Mouse (Mus musculus) myocyte (in vitro differentiated cells): ENCODE measurements around the gene Gpnmb. TPM values are rescaled to one million over a fixed set of nuclear protein-coding genes. Genes with fewer than 3 reads are reported as not detected.
A peak's percentile ranks its signal among the peaks of the same experiment; 100 is the strongest.

Experiments used
- H3K27me3 ChIP-seq: one replicate; pipeline ENCODE4 v1.6.1; 2011; ENCODE audit not compliant: control insufficient read depth, insufficient read depth, insufficient read length
- H3K36me3 ChIP-seq: one replicate; pipeline ENCODE4 v1.6.1; 2011; ENCODE audit not compliant: control insufficient read depth, insufficient read depth
- H3K4me2 ChIP-seq: one replicate; pipeline ENCODE4 v1.6.1; 2011; ENCODE audit warnings: low read depth, control low read depth
- H3K4me3 ChIP-seq: one replicate; pipeline ENCODE4 v1.5.1; 2011; ENCODE audit warnings: mild to moderate bottlenecking, control low read depth, moderate library complexity
- H3K79me2 ChIP-seq: one replicate; pipeline ENCODE4 v1.6.1; 2011; ENCODE audit not compliant: control insufficient read depth, insufficient read depth
- H3ac ChIP-seq: one replicate; pipeline ENCODE4 v1.6.1; 2011; ENCODE audit not compliant: control insufficient read depth, insufficient read length
- CEBPB ChIP-seq: IDR thresholded peaks from 2 replicates; pipeline ENCODE4 v1.6.1; 2011; ENCODE audit warnings: mild to moderate bottlenecking, moderate library complexity; ENCODE audit not compliant: poor library complexity, insufficient read depth, severe bottlenecking
- E2F4 ChIP-seq: IDR thresholded peaks from one replicate; pipeline ENCODE4 v1.6.1; 2011; ENCODE audit warnings: mild to moderate bottlenecking, control low read depth, moderate library complexity; ENCODE audit not compliant: insufficient read depth
- MAX ChIP-seq: IDR thresholded peaks from one replicate; pipeline ENCODE4 v1.6.1; 2011; ENCODE audit warnings: low read depth, mild to moderate bottlenecking, control low read depth
- MYOD1 ChIP-seq, 3 experiments: IDR thresholded peaks; one replicate each; pipeline ENCODE4 v1.6.1; 2011; ENCODE audit warnings: control low read depth in 2 of 3, low read depth in 2 of 3, mild to moderate bottlenecking in 2 of 3, moderate library complexity in 1 of 3; ENCODE audit not compliant: insufficient read length in 2 of 3, control insufficient read depth in 1 of 3
- MYOG ChIP-seq, 3 experiments: IDR thresholded peaks; one replicate each; pipeline ENCODE4 v1.6.1; 2011; ENCODE audit warnings: control low read depth in 2 of 3, low read depth in 2 of 3, mild to moderate bottlenecking in 2 of 3; ENCODE audit not compliant: insufficient read length in 2 of 3, control insufficient read depth in 1 of 3, insufficient read depth in 1 of 3
- POLR2A ChIP-seq: IDR thresholded peaks from one replicate; pipeline ENCODE4 v1.6.1; 2011; ENCODE audit warnings: low read depth, mild to moderate bottlenecking, control low read depth, moderate library complexity; ENCODE audit not compliant: insufficient read length
- POLR2AphosphoS2 ChIP-seq: IDR thresholded peaks from one replicate; pipeline ENCODE4 v1.6.1; 2011; ENCODE audit warnings: low read depth, control low read depth; ENCODE audit not compliant: insufficient read length
- REST ChIP-seq: IDR thresholded peaks from one replicate; pipeline ENCODE4 v1.6.1; 2011; ENCODE audit warnings: mild to moderate bottlenecking, control low read depth, moderate library complexity; ENCODE audit not compliant: insufficient read depth, insufficient read length
- SRF ChIP-seq: IDR thresholded peaks from one replicate; pipeline ENCODE4 v1.6.1; 2011; ENCODE audit warnings: low read depth; ENCODE audit not compliant: control insufficient read depth, insufficient read length
- TCF12 ChIP-seq: IDR thresholded peaks from one replicate; pipeline ENCODE4 v1.6.1; 2011; ENCODE audit warnings: mild to moderate bottlenecking, control low read depth; ENCODE audit not compliant: poor library complexity, insufficient read depth, severe bottlenecking
- TCF3 ChIP-seq: IDR thresholded peaks from one replicate; pipeline ENCODE4 v1.6.1; 2011; ENCODE audit warnings: low read depth, control low read depth; ENCODE audit not compliant: insufficient read length
- USF1 ChIP-seq: IDR thresholded peaks from one replicate; pipeline ENCODE4 v1.6.1; 2011; ENCODE audit warnings: low read depth, mild to moderate bottlenecking, control low read depth, moderate library complexity
- polyA plus RNA-seq: library from polyadenylated mRNA; unstranded; fragments of >200 nt; fragmentation: generic; extraction: Trizol; gene quantifications from one replicate; pipeline ENCODE4 v1.2.1, GENCODE M21; 2012; ENCODE audit warnings: missing spikeins

Gpnmb gene
- polyA plus RNA-seq, 1 experiment, result 0.12 TPM

DNA sequence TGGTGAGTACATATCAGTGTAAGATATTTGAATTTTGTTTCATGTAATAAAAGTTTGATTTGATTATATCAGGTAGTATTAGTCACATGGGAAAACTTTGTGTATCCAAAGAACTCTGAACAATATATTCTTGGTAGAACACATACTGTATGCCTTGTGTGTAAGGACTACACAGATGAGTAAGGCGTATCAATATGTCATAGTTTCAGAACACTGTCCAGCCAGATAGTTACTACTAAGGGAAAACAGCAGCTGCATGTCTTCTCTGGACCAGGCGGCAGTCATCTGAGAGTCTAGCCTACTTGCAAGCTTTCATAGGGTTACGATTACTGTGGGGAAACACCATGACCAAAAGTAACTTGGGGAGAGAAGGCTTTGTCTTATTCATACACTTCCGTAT, 46.7 kb downstream of the Gpnmb start:
- H3K79me2 ChIP-seq, result peaks cover 16% of the 10 kb centered on the region
- TF ChIP-seq POLR2AphosphoS2, result no peak
- H3K4me3 ChIP-seq, result no peak overlapping the region
- no peaks in the 10 kb centered on the region for H3K27me3 ChIP-seq
- H3ac ChIP-seq, result no peak overlapping the region
- no peak overlapping the region for H3K4me2 ChIP-seq
- peaks cover 37% of the 10 kb centered on the region for H3K36me3 ChIP-seq

DNA sequence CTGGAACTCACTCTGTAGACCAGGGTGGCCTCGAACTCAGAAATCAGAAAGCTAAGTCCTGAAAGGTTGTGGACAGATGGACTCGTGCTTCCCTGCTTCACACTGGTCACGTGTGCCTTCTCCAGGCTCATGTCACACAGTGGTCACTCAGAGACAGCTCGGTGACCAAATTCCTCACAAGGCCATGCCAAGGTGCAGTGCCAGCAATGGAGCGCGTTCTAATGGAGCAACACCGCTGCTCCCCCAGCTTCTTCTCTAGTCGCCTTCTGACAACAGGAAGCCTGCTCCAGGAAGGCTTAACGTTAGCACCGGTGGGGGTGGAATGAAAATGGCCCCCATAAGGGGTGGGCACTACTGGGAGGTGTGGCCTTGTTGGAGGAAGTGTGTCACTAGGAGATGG, 58.6 kb downstream of the Gpnmb start:
- Histone ChIP-seq H3K79me2 (no peaks in the 10 kb centered on the region), H3K4me2 (no peak overlapping the region), H3K36me3 (peaks cover 6% of the 10 kb centered on the region), H3K4me3 (no peak overlapping the region), H3K27me3 (no peaks in the 10 kb centered on the region), H3ac (no peak overlapping the region)
- TF ChIP-seq REST (no peak), CEBPB (no peak), POLR2AphosphoS2 (no peak), MAX (no peak), TCF3 (no peak), USF1 (no peak), MYOG (IDR thresholded peaks at IDR 0.05; ENCODE audit: control insufficient read depth in 1 of 3, insufficient read depth in 1 of 3, insufficient read length in 2 of 3, low read depth in 2 of 3) (no peak), POLR2A (no peak), TCF12 (no peak), SRF (no peak), MYOD1 (IDR thresholded peaks at IDR 0.05; ENCODE audit: control insufficient read depth in 1 of 3, insufficient read length in 2 of 3, low read depth in 2 of 3) (no peak), E2F4 (no peak)

DNA sequence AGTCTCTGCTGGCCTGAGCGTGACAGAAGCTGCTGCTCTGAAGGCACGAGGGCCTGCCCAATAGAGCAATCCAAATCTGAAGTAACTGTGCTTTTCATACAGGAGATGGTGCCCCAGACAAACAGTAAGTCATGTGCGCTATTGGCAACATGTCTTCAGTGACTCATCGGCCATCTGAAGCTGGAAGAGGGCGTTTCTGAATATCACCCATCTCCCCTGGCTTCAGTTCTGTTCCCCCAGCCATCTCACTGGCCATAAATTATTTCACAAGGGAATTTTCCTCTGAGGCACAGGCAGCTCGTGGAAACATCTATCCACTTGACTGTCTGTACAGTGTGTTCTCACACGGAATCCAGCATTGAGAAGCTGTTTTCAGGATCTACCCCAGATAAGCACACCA, 60.1 kb downstream of the Gpnmb start:
- H3K27me3 ChIP-seq, result no peaks in the 10 kb centered on the region
- TF ChIP-seq MAX (peak; percentile 37), REST (no peak), POLR2AphosphoS2 (peak; percentile 14), USF1 (peak; percentile 76)
- H3K79me2 ChIP-seq, result no peaks in the 10 kb centered on the region
- H3K36me3 ChIP-seq, result peaks cover 5% of the 10 kb centered on the region
- H3K4me3 ChIP-seq, result no peak overlapping the region
- no peak overlapping the region for H3ac ChIP-seq
- peak overlapping the region; percentile 81 for H3K4me2 ChIP-seq

DNA sequence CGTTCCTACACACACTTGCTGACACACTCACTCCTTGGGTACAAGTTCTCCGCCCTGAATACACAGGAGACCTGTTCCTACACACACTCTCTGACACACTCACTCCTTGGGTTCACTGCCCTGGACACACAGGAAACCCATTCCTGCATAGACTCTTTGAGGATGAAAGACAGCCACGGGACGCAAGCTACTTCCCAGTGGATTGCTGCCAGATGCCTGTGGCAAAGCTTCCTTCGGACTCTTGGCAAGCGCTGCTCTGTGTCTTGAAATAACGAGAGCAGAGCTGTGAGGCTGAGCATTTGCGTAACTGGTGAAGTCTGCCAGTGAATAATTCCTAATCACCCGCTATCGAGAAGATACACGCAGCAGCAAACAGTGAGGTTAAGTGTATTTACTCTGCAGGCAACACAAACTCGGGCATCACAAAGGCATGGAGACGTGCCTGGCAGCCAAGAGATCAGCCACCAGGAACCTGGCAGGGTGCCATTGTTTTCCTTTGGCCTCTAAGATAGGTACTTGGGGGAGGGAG, 60.7 kb downstream of the Gpnmb start:
- Histone ChIP-seq H3K36me3 (no peaks in the 10 kb centered on the region), H3K4me3 (no peak overlapping the region), H3ac (no peak overlapping the region), H3K79me2 (no peaks in the 10 kb centered on the region), H3K4me2 (peak overlapping the region; percentile 81), H3K27me3 (no peaks in the 10 kb centered on the region)
- no peak for TF ChIP-seq TCF3
- peak; percentile 86 for TF ChIP-seq CEBPB
- no peak for TF ChIP-seq SRF
- peak; percentile 20 for TF ChIP-seq POLR2AphosphoS2
- no peak for TF ChIP-seq REST
- no peak for TF ChIP-seq MYOD1 (IDR thresholded peaks at IDR 0.05; ENCODE audit: control insufficient read depth in 1 of 3, insufficient read length in 2 of 3, low read depth in 2 of 3)
- no peak for TF ChIP-seq MYOG (IDR thresholded peaks at IDR 0.05; ENCODE audit: control insufficient read depth in 1 of 3, insufficient read depth in 1 of 3, insufficient read length in 2 of 3, low read depth in 2 of 3)
- TF ChIP-seq USF1, result no peak
- TF ChIP-seq TCF12, result no peak

DNA sequence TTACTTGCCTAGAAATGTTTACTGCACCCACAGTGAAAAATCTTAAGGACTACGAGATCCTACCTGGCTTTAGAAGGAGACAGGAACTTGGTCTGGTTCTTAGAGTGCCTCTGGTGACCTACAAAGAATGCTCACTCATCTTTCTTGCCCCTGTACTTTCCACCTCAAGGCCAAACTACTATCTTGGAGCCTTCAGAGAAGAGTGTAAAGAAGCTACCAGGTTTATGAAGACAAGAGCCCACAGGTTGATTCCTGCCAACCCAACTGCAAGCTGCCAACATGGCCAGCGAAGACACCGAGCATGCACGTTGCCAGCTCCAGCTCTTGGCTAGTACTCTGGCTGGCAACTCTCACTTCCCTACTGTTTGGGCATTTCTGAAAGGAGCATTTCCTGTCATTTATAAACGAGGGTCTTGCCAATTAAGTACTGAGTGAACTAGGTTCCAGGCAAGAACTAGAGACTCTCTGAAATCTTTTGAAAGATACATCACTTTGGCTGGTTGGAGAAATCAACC, 61.3 kb downstream of the Gpnmb start:
- H3K79me2 ChIP-seq, result no peaks in the 10 kb centered on the region
- no peak overlapping the region for H3K4me3 ChIP-seq
- H3K4me2 ChIP-seq, result peak overlapping the region; percentile 81

More for the DNA sequence above, 61.3 kb downstream of the Gpnmb start:
- TF ChIP-seq SRF (no peak), TCF3 (no peak), TCF12 (no peak), USF1 (no peak), E2F4 (no peak), REST (no peak), MYOG (IDR thresholded peaks at IDR 0.05; ENCODE audit: control insufficient read depth in 1 of 3, insufficient read depth in 1 of 3, insufficient read length in 2 of 3, low read depth in 2 of 3) (no peak), CEBPB (no peak)
- H3K27me3 ChIP-seq, result no peaks in the 10 kb centered on the region
- H3ac ChIP-seq, result no peak overlapping the region
- no peaks in the 10 kb centered on the region for H3K36me3 ChIP-seq
